Mouse (Mus musculus) gastrocnemius, postnatal 4 days (tissue): ENCODE measurements at regions not wholly inside any gene's neighbourhood (a gene's known extent, or its start where the extent isn't known, plus 50 kb on each side); places are given as distances from the start of the nearest gene placed in this dataset.

ENCODE experiments used
- DNase-seq, 2 experiments: peaks; one replicate each; pipeline ENCODE4 v3.0.0; 2021 to 2022; ENCODE audit warnings: low spot score in 2 of 2, mixed read lengths in 2 of 2

DNA sequence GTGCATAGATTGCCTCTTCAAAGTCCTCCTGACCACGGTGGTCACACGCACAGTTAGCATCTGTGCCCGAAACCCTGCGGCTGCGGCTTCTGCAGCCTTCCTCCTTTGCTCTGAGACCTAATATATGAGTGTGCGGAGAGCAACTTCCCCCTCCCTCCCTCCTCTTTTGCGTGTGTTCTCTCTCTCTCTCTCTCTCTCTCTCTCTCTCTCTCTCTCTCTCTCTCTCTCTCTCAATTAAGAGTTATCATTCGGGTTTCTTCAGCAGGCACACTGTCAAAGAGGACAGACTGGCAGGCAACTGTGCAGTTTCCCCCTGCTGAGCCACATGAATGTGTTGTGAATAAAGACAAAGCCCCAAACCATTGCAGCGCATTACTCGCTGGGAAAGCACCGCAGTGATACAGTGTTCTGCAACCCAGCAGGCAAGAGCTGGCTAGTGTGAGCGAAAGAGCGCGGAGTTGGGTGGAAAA is 900.8 kb downstream of the Mat2b start:
- peak in 1 of 2 experiments; percentile 8 for DNase-seq

DNA sequence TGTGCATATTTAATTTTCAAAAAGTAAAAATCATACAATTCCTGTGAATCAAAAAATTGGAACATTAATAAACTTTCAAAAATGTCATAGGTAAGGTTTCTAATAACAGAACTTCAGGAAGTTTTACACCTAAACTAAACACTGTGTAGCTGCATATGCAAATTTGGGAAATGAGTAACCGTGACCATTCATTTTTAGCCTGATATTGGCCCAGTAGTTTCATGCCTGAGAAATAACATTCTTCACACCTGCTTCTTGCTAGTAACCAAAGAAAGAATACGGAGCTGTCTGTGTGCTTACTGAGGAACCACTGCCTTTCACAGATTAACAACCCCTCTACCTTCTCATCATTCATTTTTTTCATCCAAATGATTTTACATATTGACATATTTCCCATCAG is 902.9 kb downstream of the Mat2b start:
- DNase-seq = no peak
